ENCODE assay signal across 14 mouse cellular contexts in the genomic region with DNA sequence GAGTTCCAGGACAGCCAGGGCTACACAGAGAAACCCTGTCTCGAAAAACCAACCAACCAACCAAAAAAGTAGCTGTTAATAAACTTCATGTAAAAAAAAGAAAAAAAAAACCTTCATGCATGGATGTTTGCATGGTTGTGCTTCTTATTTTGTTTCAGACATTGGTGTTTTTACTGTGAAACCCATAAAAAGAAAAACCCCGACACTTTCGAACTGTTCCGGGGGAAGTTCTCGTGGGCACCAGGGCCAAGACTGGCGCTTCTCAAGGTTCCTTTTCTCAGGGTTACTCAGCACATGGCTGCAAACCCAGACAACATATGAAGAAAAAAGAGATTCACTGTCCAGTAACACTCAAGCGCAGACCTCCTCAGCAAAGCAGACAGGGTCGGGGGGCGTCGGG.
"Had no signal": no experiment of that assay in that cellular context is flagged by ENCODE, and none has a peak within 500 bp of the region (broad histone marks: within the 10 kb centered on the region; RNA-seq: fewer than 3 reads in every experiment).

No protein-coding gene starts in this region.

- DNase-seq: kidney, adult 8-10 months; kidney, postnatal 36 days; layer of hippocampus, adult 9-11 months; layer of hippocampus, postnatal 36 days; liver, embryonic 13.5 days; lung, adult 18-20 months; right cerebral cortex, adult 18-20 months; thymus, adult 18-20 months; thymus, postnatal 36 days had no signal

- H3K27ac ChIP-seq: kidney, postnatal 0 days; limb, embryonic 15.5 days; liver, embryonic 13.5 days; midbrain, embryonic 13.5 days; neural tube, embryonic 15.5 days had no signal

- H3K27me3 ChIP-seq: limb, embryonic 15.5 days; liver, embryonic 13.5 days; midbrain, embryonic 13.5 days; neural tube, embryonic 15.5 days had no signal

- H3K9me3 ChIP-seq: limb, embryonic 15.5 days; liver, embryonic 13.5 days; midbrain, embryonic 13.5 days; neural tube, embryonic 15.5 days had no signal

- H3K4me3 ChIP-seq: limb, embryonic 15.5 days; liver, embryonic 13.5 days; midbrain, embryonic 13.5 days; myocyte; neural tube, embryonic 15.5 days had no signal

- H3K36me3 ChIP-seq: limb, embryonic 15.5 days; liver, embryonic 13.5 days; midbrain, embryonic 13.5 days; neural tube, embryonic 15.5 days had no signal

- H3K9ac ChIP-seq: limb, embryonic 15.5 days; liver, embryonic 13.5 days; midbrain, embryonic 13.5 days; neural tube, embryonic 15.5 days had no signal
